Mouse (Mus musculus) bone marrow macrophage, adult 2 months (primary cell): ENCODE results near the gene Gm5244. TPM values are rescaled to one million over a fixed set of nuclear protein-coding genes. Genes with fewer than 3 reads are reported as not detected.

Experiments used
- H3K27ac ChIP-seq: 2 replicates; pipeline ENCODE4 v1.5.1; 2012; ENCODE audit warnings: low read depth, low read length; ENCODE audit not compliant: insufficient read depth
- H3K4me1 ChIP-seq: 2 replicates; pipeline ENCODE4 v1.6.1; 2012; ENCODE audit warnings: low read length; ENCODE audit not compliant: control insufficient read depth, insufficient read depth
- H3K4me3 ChIP-seq: 2 replicates; pipeline ENCODE4 v1.5.1; 2012; ENCODE audit warnings: mild to moderate bottlenecking, low read length, moderate library complexity; ENCODE audit not compliant: insufficient read depth
- CTCF ChIP-seq: IDR thresholded peaks from 2 replicates; pipeline ENCODE4 v1.5.1; 2012; ENCODE audit warnings: low read depth, mild to moderate bottlenecking, low read length, moderate library complexity
- POLR2A ChIP-seq: IDR thresholded peaks from 2 replicates; pipeline ENCODE4 v1.6.1; 2012; ENCODE audit warnings: mild to moderate bottlenecking, low read depth, low read length, borderline replicate concordance
- polyA plus RNA-seq: library from polyadenylated mRNA; stranded (reverse); fragments of >200 nt; gene quantifications from 2 replicates; pipeline ENCODE4 v1.2.4, GENCODE M21; 2012; ENCODE audit not compliant: missing spikeins, insufficient read depth, insufficient read length

Gm5244 gene
- not detected in 2 replicates for polyA plus RNA-seq

DNA sequence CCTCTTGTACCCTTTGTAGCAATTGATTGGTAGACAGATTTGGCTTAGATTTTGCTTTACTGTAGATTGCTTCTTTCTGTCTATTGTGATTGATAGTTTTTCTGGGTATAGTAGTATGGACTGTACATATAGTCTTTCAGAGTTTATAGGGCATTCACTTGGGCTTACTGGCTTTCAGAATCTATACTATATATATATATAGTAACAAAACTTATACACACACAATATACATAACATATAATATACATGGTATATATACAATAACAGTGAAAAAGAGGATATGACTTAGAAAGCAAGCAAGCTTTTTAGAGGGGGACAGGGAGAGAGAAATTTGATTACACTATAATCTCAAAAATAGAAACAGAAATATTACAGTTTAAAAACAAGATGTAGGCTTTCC is at the start of gene Gm5244:
TSS of gene Gm5244 (plus strand) at position 301 of the 400 bp plus-strand sequence.
- Histone ChIP-seq H3K4me1 (no peaks in the 10 kb centered on the region), H3K4me3 (no peak within 1 kb of the TSS)
- TF ChIP-seq CTCF: no peak
- no peak for TF ChIP-seq POLR2A

DNA sequence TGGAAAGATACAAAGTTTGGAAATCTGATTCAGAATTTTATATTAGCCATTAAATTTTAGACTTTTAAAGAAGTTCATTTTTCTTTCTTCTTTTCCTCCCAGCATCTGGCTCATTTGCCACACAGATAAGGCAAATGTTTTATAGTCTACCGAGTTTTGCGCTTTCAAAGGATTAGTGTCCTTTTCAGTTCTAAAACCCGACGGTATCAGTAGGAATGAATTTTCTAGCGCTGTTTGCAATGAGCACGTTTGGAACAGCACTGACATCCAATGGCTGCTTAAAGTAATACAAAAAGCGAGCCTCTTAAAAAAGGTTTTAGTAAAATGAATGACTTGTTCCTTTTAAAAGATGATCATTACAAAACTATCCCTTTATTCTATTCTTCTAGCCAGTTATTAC is 49.4 kb upstream of the Gm5244 start:
- H3K4me3 ChIP-seq: peak overlapping the region; percentile 85
- no peak for TF ChIP-seq CTCF
- TF ChIP-seq POLR2A: no peak
- peak overlapping the region; percentile 100 for H3K27ac ChIP-seq
- peaks cover 2% of the 10 kb centered on the region; the same call in 1 of the 2 replicates for H3K4me1 ChIP-seq

More for the DNA sequence above, at the start of gene Gm5244:
- H3K27ac ChIP-seq: no peak within 1 kb of the TSS

DNA sequence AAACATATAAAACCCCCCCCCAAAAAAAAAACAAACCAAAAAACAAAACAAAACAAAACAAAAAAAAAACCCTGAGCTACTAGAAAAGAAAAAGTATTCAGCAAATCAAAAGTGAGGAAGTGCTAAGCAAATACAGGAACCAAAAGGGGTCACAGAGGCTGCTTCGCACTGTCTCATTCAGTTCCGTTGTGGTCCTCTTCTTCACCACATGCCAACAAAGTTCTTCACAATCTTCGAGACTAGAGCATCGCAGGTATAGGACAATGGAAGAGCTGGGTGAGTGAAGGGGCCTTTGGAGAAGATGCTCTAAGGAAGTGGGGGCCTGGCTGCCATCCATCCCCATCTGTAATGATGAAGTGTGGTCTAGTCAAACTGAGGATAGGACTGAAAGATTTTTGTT is 48.1 kb upstream of the Gm5244 start:
- TF ChIP-seq CTCF (no peak), POLR2A (no peak)
- H3K27ac ChIP-seq: peak overlapping the region; percentile 98
- peaks cover 7% of the 10 kb centered on the region for H3K4me1 ChIP-seq
- peak overlapping the region; percentile 93 for H3K4me3 ChIP-seq

DNA sequence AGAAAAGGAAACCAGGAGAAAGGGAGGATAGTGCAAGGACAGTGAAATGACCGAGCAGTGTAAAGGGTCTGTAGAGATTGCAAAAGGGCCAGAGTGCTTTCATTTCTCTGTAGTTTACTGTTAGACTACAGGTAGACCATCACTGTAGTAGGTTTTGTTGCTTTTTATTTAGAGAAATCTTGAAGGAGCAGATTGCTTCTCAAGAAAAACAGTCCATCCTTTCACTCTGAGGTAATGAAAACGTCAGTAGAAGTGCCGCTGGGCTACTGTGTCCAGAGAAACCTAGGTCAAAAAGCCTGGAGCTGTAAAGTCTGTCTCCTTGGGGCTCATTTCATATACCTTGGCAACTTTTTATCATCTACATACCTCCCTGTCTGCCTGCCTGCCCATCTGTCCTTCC is 47.4 kb upstream of the Gm5244 start:
- TF ChIP-seq POLR2A (no peak), CTCF (no peak)
- peak overlapping the region; percentile 98 for H3K27ac ChIP-seq
- peak overlapping the region; percentile 93 for H3K4me3 ChIP-seq
- H3K4me1 ChIP-seq: peaks cover 9% of the 10 kb centered on the region

DNA sequence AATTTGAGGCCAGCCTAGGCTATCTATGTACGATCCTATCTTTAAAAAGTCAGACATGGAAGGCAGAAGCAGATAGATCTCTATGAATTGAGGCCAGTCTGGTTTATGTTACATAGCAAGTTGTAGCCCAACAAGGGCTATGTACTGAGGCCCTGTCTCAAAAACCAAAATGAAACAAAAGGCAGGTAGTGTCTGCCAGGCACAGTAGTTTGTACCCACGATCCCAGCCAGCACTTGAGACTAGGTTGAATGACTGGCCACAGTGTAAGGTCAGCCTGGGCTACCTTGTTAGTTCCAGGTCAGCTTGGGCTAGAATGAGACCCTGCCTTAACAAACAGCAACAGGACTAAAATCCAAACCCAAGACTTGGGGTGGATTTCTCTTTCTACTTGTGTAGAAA is 45.9 kb upstream of the Gm5244 start:
- Histone ChIP-seq H3K4me1 (peaks cover 12% of the 10 kb centered on the region), H3K27ac (peak overlapping the region; percentile 95), H3K4me3 (peak overlapping the region; percentile 60)
- TF ChIP-seq POLR2A (no peak), CTCF (no peak)

DNA sequence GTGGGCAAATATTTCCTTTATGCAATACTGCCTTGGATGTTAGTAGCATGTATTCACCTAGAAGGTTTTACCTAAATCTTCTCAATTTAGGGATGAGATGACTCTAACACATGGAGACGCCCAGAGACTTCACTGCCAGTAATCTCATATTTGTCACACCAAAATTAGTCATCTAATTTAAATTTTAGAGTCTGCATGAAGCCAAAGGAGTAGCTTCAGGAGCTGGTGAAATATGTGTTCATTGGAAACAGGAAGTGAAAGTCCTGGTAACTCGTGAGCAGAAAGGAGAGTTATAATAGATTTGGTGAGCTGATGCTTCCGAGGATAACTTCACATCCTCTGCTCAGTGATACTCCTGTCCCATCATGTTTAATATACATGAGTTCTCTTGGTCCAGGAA is 45.4 kb upstream of the Gm5244 start:
- Histone ChIP-seq H3K4me3 (peak overlapping the region; percentile 60), H3K4me1 (peaks cover 15% of the 10 kb centered on the region), H3K27ac (peak overlapping the region; percentile 95)
- no peak for TF ChIP-seq CTCF
- TF ChIP-seq POLR2A: no peak

DNA sequence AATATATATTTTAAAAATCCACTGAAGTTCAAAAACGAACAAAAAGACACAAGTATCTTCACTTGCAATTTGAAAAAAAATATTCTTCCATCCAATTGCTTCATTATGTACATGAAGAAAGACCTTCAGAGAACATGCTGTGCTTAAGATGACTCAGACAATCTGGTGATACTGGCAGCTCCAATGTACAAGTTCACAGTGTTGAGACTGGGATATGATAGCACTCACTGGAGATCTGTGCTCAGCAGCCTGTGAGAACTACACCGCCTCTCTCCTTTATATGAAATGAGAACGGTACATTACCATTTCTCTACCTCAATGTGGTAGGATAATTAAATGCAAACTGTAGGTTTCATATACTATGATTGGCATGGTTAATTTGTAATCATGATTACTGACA is 43.7 kb upstream of the Gm5244 start:
- no peak for TF ChIP-seq POLR2A
- TF ChIP-seq CTCF: no peak
- peak overlapping the region; percentile 50 for H3K27ac ChIP-seq
- H3K4me1 ChIP-seq: peaks cover 19% of the 10 kb centered on the region
- H3K4me3 ChIP-seq: no peak overlapping the region

DNA sequence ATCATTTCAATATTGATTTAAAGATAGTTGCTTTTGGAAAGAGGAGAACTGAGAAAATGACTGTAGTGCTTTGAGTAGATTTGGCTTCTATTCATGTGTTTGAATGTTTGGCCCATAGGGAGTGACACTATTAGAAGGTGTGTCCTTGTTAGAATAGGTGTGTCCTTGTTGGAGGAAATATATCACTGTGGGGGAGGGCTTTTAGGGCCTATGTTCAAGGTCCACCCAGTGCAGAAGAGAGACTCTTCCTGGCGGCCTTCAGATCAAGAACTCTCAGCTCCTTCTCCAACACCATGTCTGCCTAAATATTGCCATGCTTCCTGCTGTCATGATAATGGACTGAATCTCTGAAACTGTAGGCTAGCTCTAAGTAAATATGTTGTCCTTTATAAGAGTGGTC is 42.2 kb upstream of the Gm5244 start:
- no peak overlapping the region for H3K27ac ChIP-seq
- peaks cover 25% of the 10 kb centered on the region for H3K4me1 ChIP-seq
- no peak for TF ChIP-seq CTCF
- TF ChIP-seq POLR2A: no peak
- H3K4me3 ChIP-seq: no peak overlapping the region

DNA sequence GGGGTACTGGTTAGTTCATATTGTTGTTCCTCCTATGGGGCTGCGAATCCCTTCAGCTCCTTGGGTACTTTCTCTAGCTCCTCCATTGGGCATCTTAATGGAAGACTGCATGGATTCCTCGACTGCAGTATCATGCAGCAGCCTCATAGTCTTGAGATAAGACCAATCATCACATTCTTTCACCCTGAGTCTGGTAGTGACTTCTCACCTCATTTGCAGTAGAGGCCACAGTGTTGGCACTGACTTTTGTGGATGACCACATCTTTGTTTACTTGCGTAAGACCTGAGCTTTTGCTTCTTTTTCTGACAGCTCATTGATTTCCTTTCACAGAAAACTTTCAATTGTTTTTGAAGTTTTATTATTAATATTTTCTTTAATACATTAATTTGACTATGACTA is 40.8 kb upstream of the Gm5244 start:
- peaks cover 25% of the 10 kb centered on the region for H3K4me1 ChIP-seq
- no peak overlapping the region for H3K4me3 ChIP-seq
- H3K27ac ChIP-seq: 0 out of 2 replicates have a peak overlapping the region, but pooled peaks have one; percentile 8
- TF ChIP-seq POLR2A: no peak
- TF ChIP-seq CTCF: no peak

DNA sequence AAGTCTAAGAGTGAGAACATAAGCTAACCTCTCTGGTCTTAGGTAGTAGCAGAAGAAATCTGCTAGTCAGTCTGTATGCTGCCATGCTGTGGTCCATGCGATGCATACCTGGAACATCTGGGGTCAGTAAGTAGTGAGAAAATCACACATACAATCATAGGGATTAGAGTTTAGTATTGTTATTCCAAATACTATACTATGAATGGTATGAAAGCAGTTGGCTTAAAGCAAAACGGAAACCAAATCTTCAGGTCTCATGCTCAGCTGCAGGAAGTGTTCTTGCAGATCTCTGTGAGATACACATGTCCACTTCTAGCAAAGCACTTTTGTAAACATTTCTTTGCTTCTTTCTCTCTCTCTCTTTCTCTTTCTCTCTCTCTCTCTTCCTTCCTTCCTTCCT is 40.3 kb upstream of the Gm5244 start:
- no peak for TF ChIP-seq POLR2A
- TF ChIP-seq CTCF: no peak

DNA sequence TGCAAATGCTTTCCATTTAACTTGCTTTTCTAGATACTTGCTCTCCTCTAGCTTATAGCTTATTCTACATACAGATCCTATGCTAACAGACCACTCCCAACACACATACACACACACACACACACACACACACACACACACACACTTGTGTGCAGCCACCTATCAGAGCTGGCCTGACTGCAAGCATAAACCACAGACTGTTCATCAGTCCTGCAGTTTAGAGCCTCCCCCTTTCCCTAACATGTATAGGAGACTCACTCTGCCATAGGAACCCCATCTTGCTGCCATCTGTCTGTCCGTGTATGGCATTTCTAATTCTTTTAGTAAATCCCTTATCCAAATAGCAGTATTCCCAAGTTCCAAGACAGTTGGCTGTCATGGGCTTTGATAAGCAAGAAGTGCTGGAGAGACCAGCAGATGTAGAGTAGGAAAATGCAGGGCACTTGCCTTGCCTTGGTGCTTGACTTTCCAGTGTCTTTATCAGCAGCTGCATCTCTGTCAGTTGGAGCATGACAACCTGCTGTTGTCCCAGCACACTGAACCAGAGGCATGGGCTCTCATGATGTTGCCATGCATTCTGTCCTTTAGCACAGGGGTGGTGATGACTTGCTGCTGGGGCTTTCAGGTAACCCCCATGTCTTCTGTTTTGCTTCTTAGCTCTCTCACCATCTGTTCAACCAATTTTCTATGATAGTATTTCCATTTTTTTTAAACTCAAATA is 33.7 kb upstream of the Gm5244 start:
- no peak for TF ChIP-seq CTCF
- no peak for TF ChIP-seq POLR2A
- peaks cover 32% of the 10 kb centered on the region for H3K4me1 ChIP-seq
- no peak overlapping the region for H3K4me3 ChIP-seq
- H3K27ac ChIP-seq: no peak overlapping the region

More for the DNA sequence above, 40.3 kb upstream of the Gm5244 start:
- no peak overlapping the region for H3K4me3 ChIP-seq
- no peak overlapping the region for H3K27ac ChIP-seq
- H3K4me1 ChIP-seq: peaks cover 25% of the 10 kb centered on the region
